Mouse (Mus musculus) CH12.LX (cell line): Measurements from ENCODE around the gene Hba-a2. TPM values are rescaled to one million over a fixed set of nuclear protein-coding genes. Genes with fewer than 3 reads are reported as not detected.
A peak's percentile ranks its signal among the peaks of the same experiment; 100 is the strongest.

Source experiments
- DNase-seq: peaks from one replicate; pipeline ENCODE4 v3.0.0-alpha.2; 2013; ENCODE audit errors: extremely low read depth
- H3K27ac ChIP-seq: 2 replicates; pipeline ENCODE4 v1.5.1; 2012; ENCODE audit warnings: low read depth, mild to moderate bottlenecking, control low read depth, moderate library complexity; ENCODE audit not compliant: insufficient read depth
- H3K27me3 ChIP-seq: replicated peaks from 2 replicates; pipeline ENCODE3; 2012; ENCODE audit warnings: inconsistent platforms
- H3K36me3 ChIP-seq, 2 experiments: replicated peaks in 1 of 2; 2 replicates each; pipeline versions ENCODE3 to v1.6.1; 2012; ENCODE audit warnings: inconsistent platforms in 1 of 2, low read length in 1 of 2, mild to moderate bottlenecking in 1 of 2, mixed read lengths in 1 of 2, moderate library complexity in 1 of 2; ENCODE audit not compliant: control insufficient read depth in 1 of 2, insufficient read depth in 1 of 2
- H3K4me1 ChIP-seq, 2 experiments: 2 replicates each; pipeline ENCODE4 v1.6.1; 2012; ENCODE audit warnings: inconsistent platforms in 1 of 2, moderate library complexity in 1 of 2; ENCODE audit not compliant: insufficient read depth in 2 of 2, control insufficient read depth in 1 of 2
- H3K4me2 ChIP-seq: 2 replicates; pipeline ENCODE4 v1.6.1; 2012; ENCODE audit warnings: low read depth, mild to moderate bottlenecking, control low read depth; ENCODE audit not compliant: poor library complexity, insufficient read depth, severe bottlenecking
- H3K4me3 ChIP-seq, 3 experiments: fragments of 150-350 bp in 1 of 3; sonication (generic) in 1 of 3; replicated peaks in 1 of 3; 2 replicates each; pipeline versions ENCODE3 to v1.5.1; 2011 to 2012; ENCODE audit warnings: low read depth in 2 of 3, low read length in 2 of 3, mild to moderate bottlenecking in 2 of 3, moderate library complexity in 2 of 3, control low read depth in 1 of 3, improper control_type of control experiment in 1 of 3, inconsistent platforms in 1 of 3, mixed read lengths in 1 of 3; ENCODE audit not compliant: poor library complexity in 1 of 3
- H3K79me2 ChIP-seq: replicated peaks from 2 replicates; pipeline ENCODE4 v1.6.1; 2012; ENCODE audit warnings: mild to moderate bottlenecking, moderate library complexity; ENCODE audit not compliant: control insufficient read depth, poor library complexity, insufficient read depth, severe bottlenecking; ENCODE audit errors: extremely low read depth
- H3K9ac ChIP-seq: 2 replicates; pipeline ENCODE4 v1.6.1; 2012; ENCODE audit warnings: low read depth, mild to moderate bottlenecking, control low read depth, moderate library complexity; ENCODE audit not compliant: insufficient read depth
- H3K9me3 ChIP-seq: replicated peaks from 2 replicates; pipeline ENCODE3; 2012; ENCODE audit warnings: low read length, inconsistent platforms, mixed read lengths
- BHLHE40 ChIP-seq: IDR thresholded peaks from 2 replicates; pipeline ENCODE4 v1.6.1; 2011; ENCODE audit warnings: mild to moderate bottlenecking, low read depth, low read length, improper control_type of control experiment
- CHD2 ChIP-seq: IDR thresholded peaks from 2 replicates; pipeline ENCODE4 v1.6.1; 2011; ENCODE audit warnings: low read length, improper control_type of control experiment
- CTCF ChIP-seq, 2 experiments: IDR thresholded peaks in 1 of 2; conservative IDR thresholded peaks in 1 of 2; 2 replicates each; pipeline ENCODE4 v1.5.1; 2011 to 2012; ENCODE audit warnings: low read depth in 2 of 2, low read length in 2 of 2, improper control_type of control experiment in 1 of 2, inconsistent platforms in 1 of 2, mild to moderate bottlenecking in 1 of 2, moderate library complexity in 1 of 2
- E2F4 ChIP-seq: IDR thresholded peaks from 2 replicates; pipeline ENCODE4 v1.6.1; 2011; ENCODE audit warnings: low read depth, low read length, improper control_type of control experiment; ENCODE audit not compliant: insufficient replicate concordance
- ELF1 ChIP-seq: IDR thresholded peaks from 2 replicates; pipeline ENCODE4 v1.6.1; 2014; ENCODE audit warnings: low read depth, mild to moderate bottlenecking, inconsistent platforms, low read length, improper control_type of control experiment
- EP300 ChIP-seq: IDR thresholded peaks from 2 replicates; pipeline ENCODE4 v1.6.1; 2011; ENCODE audit warnings: low read length, improper control_type of control experiment
- ETS1 ChIP-seq: conservative IDR thresholded peaks from 2 replicates; pipeline ENCODE4 v1.6.1; 2012; ENCODE audit warnings: low read depth, mild to moderate bottlenecking, inconsistent platforms, low read length, improper control_type of control experiment, moderate library complexity
- GABPA ChIP-seq: IDR thresholded peaks from 2 replicates; pipeline ENCODE4 v1.6.1; 2012; ENCODE audit warnings: low read depth, low read length, improper control_type of control experiment, inconsistent platforms; ENCODE audit not compliant: insufficient replicate concordance
- JUN ChIP-seq: IDR thresholded peaks from 2 replicates; pipeline ENCODE4 v1.6.1; 2011; ENCODE audit warnings: low read depth, mild to moderate bottlenecking, low read length, improper control_type of control experiment, moderate library complexity; ENCODE audit not compliant: insufficient read depth
- JUND ChIP-seq: conservative IDR thresholded peaks from 2 replicates; pipeline ENCODE4 v1.6.1; 2011; ENCODE audit warnings: low read depth, low read length, improper control_type of control experiment
- KAT2A ChIP-seq: IDR thresholded peaks from 2 replicates; pipeline ENCODE4 v1.6.1; 2012; ENCODE audit warnings: low read length, improper control_type of control experiment, inconsistent platforms; ENCODE audit not compliant: insufficient replicate concordance
- MAX ChIP-seq: IDR thresholded peaks from 2 replicates; pipeline ENCODE4 v1.6.1; 2011; ENCODE audit warnings: low read length, improper control_type of control experiment
- MEF2A ChIP-seq: IDR thresholded peaks from 2 replicates; pipeline ENCODE4 v1.6.1; 2014; ENCODE audit warnings: low read depth, mild to moderate bottlenecking, inconsistent platforms, low read length, improper control_type of control experiment, borderline replicate concordance
- MXI1 ChIP-seq: IDR thresholded peaks from 2 replicates; pipeline ENCODE4 v1.6.1; 2011; ENCODE audit warnings: mild to moderate bottlenecking, low read depth, low read length, improper control_type of control experiment
- NELFE ChIP-seq: IDR thresholded peaks from 2 replicates; pipeline ENCODE4 v1.6.1; 2011; ENCODE audit warnings: low read depth, low read length, improper control_type of control experiment
- NRF1 ChIP-seq: IDR thresholded peaks from 2 replicates; pipeline ENCODE4 v1.6.1; 2014; ENCODE audit warnings: low read depth, mild to moderate bottlenecking, inconsistent platforms, low read length, improper control_type of control experiment, moderate library complexity
- RAD21 ChIP-seq: IDR thresholded peaks from 2 replicates; pipeline ENCODE4 v1.6.1; 2011; ENCODE audit warnings: low read depth, mild to moderate bottlenecking, low read length, improper control_type of control experiment, moderate library complexity
- SMC3 ChIP-seq: IDR thresholded peaks from 2 replicates; pipeline ENCODE4 v1.6.1; 2011; ENCODE audit warnings: low read depth, low read length, improper control_type of control experiment
- TCF12 ChIP-seq: IDR thresholded peaks from 2 replicates; pipeline ENCODE4 v1.6.1; 2014; ENCODE audit warnings: low read depth, mild to moderate bottlenecking, inconsistent platforms, low read length, improper control_type of control experiment
- USF1 ChIP-seq: IDR thresholded peaks from 2 replicates; pipeline ENCODE4 v1.6.1; 2014; ENCODE audit warnings: low read depth, mild to moderate bottlenecking, inconsistent platforms, low read length, improper control_type of control experiment
- ZC3H11A ChIP-seq: IDR thresholded peaks from 2 replicates; pipeline ENCODE4 v1.6.1; 2012; ENCODE audit warnings: low read depth, mild to moderate bottlenecking, inconsistent platforms, low read length, improper control_type of control experiment
- ZKSCAN1 ChIP-seq: IDR thresholded peaks from 2 replicates; pipeline ENCODE4 v1.6.1; 2012; ENCODE audit warnings: low read depth, inconsistent platforms, low read length, improper control_type of control experiment, borderline replicate concordance
- dilution Hi-C: fragments of 300-500 bp; cut with MboI; formaldehyde crosslinking; loops from 2 replicates; pipeline ENCODE4 v1.14.3; 2020; ENCODE audit warnings: low sequenced_read_pairs; ENCODE audit not compliant: extremely low pct_unique_long_range_greater_than_20kb, extremely low pct_ligation_motif_present
- in situ Hi-C: fragments of 300-500 bp; cut with MboI; formaldehyde crosslinking; loops from 3 replicates; pipeline ENCODE4 v1.14.3; 2019; ENCODE audit warnings: low sequenced_read_pairs, low pct_ligation_motif_present, low pct_unique_long_range_greater_than_20kb, mixed read lengths
- polyA plus RNA-seq: library from polyadenylated mRNA; unstranded; fragments of >175 nt; gene quantifications from 2 replicates; pipeline ENCODE4 v1.2.1, GENCODE M21; 2012; ENCODE audit warnings: low read depth; ENCODE audit not compliant: insufficient read length
- total RNA-seq, 2 experiments: library from RNA; depleted of rRNA; stranded (reverse); fragments of 300-350 nt in 1 of 2; fragments of >200 nt in 1 of 2; gene quantifications; 2 replicates each; pipeline ENCODE4 v1.2.3; 2012 to 2014

Gene Hba-a2
- total and polyA plus RNA-seq, 3 experiments, result 2.9 to 10.3 (median 4.6) TPM

DNA sequence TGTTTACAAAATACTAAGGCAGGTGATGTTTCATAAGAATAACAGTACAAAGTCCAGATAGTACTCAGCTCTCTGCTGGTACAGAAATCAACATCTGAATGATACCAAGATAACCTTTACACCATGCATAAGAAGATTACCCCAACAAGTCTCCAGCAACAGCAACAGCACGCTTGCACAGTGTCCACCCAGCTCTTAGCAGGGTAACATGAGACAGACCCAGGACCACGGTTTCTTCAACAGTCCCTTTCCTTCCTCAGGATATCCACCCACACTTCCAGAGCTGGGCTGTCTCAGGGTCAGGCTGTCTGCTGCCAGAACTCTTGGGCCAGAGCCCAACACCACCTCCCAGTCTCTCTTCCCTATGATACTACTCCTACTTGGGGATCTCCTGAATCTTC is 42.8 kb downstream of the Hba-a2 start:
- H3K4me2 ChIP-seq, result no peak overlapping the region
- H3K4me3 ChIP-seq, result no peak overlapping the region
- no peak overlapping the region for H3K9ac ChIP-seq
- H3K79me2 ChIP-seq, result no peaks in the 10 kb centered on the region
- H3K4me1 ChIP-seq, result no peaks in the 10 kb centered on the region; a peak in 1 of 4 replicates
- dilution Hi-C loops, result no loop called here
- H3K9me3 ChIP-seq, result peaks cover 11% of the 10 kb centered on the region
- no peak overlapping the region for H3K27ac ChIP-seq
- no peaks in the 10 kb centered on the region for H3K36me3 ChIP-seq
- no peak for DNase-seq
- in situ Hi-C loops, result no loop called here
- no peak for TF ChIP-seq USF1
- no peak for TF ChIP-seq MXI1
- TF ChIP-seq E2F4, result no peak
- TF ChIP-seq ZC3H11A, result no peak
- peaks cover 18% of the 10 kb centered on the region for H3K27me3 ChIP-seq

DNA sequence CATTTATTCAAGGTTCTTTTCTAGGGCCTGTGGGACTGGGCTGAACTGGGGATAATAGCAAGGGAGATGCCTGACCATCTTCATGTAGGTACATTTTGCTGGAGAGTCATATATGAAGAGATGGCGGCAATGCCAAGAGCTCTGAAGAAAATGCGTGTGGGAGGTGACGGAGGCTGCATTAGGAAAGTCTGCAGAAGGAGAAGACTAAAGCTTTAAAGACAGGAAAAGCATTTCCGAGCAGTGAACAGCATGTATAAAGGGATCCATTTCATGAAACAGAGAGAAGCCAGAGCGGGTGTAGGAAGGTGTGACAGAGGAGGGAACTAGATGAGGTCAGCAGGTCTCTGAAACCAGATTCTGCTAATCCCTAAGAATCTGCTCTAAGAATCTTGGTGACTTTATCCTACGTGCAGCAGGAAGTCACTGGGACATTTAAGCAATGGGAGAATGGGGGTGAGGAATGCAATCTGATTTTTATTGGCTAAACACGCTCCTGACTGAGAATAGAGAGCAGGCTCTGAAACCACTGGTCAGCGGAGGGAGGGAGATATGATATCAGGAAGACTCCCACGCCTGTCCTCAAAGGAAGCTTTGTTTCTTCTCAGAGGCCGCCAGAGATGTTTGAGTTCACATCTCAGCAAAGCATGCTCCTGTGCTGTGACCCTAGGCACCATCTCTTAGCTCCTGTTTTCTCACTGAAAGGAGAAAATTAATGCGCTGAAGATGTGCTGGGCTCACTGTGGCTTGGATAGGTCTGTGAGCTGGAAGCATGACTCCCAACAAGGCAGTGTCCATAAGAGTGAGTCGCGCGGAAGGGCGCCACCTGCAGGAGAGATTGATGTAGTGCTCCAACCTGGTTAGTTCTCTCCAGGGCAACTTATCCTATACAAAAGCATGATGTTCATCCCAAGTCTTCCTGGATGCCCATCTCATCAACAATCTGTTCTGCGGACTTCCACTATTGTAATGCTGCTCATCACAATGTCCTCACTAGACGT is 44.5 kb downstream of the Hba-a2 start:
- Histone ChIP-seq H3K36me3 (no peaks in the 10 kb centered on the region), H3K27me3 (peaks cover 33% of the 10 kb centered on the region), H3K4me1 (no peaks in the 10 kb centered on the region; a peak in 1 of 4 replicates), H3K4me3 (no peak overlapping the region), H3K9ac (no peak overlapping the region), H3K27ac (no peak overlapping the region), H3K9me3 (peaks cover 14% of the 10 kb centered on the region), H3K4me2 (peak overlapping the region; percentile 6; the same call in 1 of the 2 replicates), H3K79me2 (no peaks in the 10 kb centered on the region)
- dilution Hi-C loops (no loop called here), in situ Hi-C loops (no loop called here)
- peak; percentile 54 for DNase-seq
- TF ChIP-seq USF1 (no peak), E2F4 (no peak), RAD21 (peak; percentile 30), JUND (0 out of 2 replicates have a peak, but pooled peaks have one; percentile 22), MAX (peak; percentile 24; the same call in 1 of the 2 replicates), SMC3 (peak; percentile 41; the same call in 1 of the 2 replicates), ZKSCAN1 (no peak), ELF1 (no peak), CTCF (conservative IDR thresholded peaks at IDR 0.05 in 1 of 2, IDR thresholded peaks at IDR 0.05 in 1 of 2; ENCODE audit: low read depth in 2 of 2, low read length in 2 of 2) (peak; percentile 83 to 98)

DNA sequence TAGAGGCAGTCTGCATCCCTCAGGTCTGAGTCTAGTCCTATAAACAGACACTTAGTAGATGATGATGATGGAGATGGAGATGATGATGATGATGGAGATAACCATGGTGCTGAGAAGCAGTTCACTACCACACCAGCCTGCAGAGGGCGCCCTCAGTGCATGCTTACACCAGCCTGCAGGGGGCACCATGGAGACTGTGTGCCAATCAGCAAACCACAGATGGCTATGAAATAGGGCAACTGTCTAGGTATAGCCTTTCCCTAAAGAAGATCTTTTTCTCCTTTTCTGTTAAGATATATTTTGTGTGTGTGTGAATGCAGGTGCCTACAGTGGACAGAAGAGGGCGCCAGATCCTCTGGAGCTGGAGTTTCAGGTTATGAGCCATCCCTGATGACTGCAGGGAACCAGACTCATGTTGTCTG is 46.5 kb downstream of the Hba-a2 start:
- DNase-seq, result peak; percentile 71
- H3K9me3 ChIP-seq, result peaks cover 4% of the 10 kb centered on the region
- dilution Hi-C loops, result no loop called here
- peaks cover 0 to 13% of the 10 kb centered on the region in 2 experiments; a peak in 2 of 4 replicates for H3K4me1 ChIP-seq
- no peaks in the 10 kb centered on the region for H3K79me2 ChIP-seq
- H3K36me3 ChIP-seq, result no peaks in the 10 kb centered on the region
- H3K27me3 ChIP-seq, result peaks cover 50% of the 10 kb centered on the region
- H3K27ac ChIP-seq, result no peak overlapping the region
- no peak overlapping the region for H3K4me3 ChIP-seq
- in situ Hi-C loops, result no loop called here
- H3K4me2 ChIP-seq, result no peak overlapping the region
- H3K9ac ChIP-seq, result no peak overlapping the region
- TF ChIP-seq ETS1 (no peak), JUN (no peak), ZC3H11A (no peak), TCF12 (no peak), CHD2 (no peak), NRF1 (no peak), GABPA (no peak), MEF2A (no peak), KAT2A (no peak), EP300 (no peak), NELFE (peak; percentile 91; the same call in 1 of the 2 replicates), RAD21 (peak; percentile 59), SMC3 (peak; percentile 80), JUND (no peak; the same call in 1 of the 2 replicates), BHLHE40 (no peak), ZKSCAN1 (peak; percentile 72; the same call in 1 of the 2 replicates)
